Mouse (Mus musculus) midbrain, embryonic 15.5 days (tissue): Measurements from ENCODE around the gene Fgr. TPM values are rescaled to one million over a fixed set of nuclear protein-coding genes. Genes with fewer than 3 reads are reported as not detected.

Experiments
- ATAC-seq: fragments of 200-750 bp; cut with Nextera tagmentation; replicated peaks from 2 replicates; pipeline ENCODE4 v1.8.0; 2017; ENCODE audit warnings: moderate TSS enrichment
- H3K27ac ChIP-seq: fragments of 300-500 bp; sonication (generic); 2 replicates; pipeline ENCODE4 v1.5.1; 2015; ENCODE audit warnings: mild to moderate bottlenecking, inconsistent platforms
- H3K27me3 ChIP-seq: fragments of 300-500 bp; sonication (generic); replicated peaks from 2 replicates; pipeline ENCODE4 v1.6.1; 2015; ENCODE audit warnings: inconsistent platforms
- H3K36me3 ChIP-seq: fragments of 300-500 bp; sonication (generic); replicated peaks from 2 replicates; pipeline ENCODE4 v1.6.1; 2015; ENCODE audit warnings: inconsistent platforms
- H3K4me1 ChIP-seq: fragments of 300-500 bp; sonication (generic); 2 replicates; pipeline ENCODE4 v1.6.1; 2015; ENCODE audit warnings: inconsistent platforms
- H3K4me2 ChIP-seq: fragments of 300-500 bp; sonication (generic); 2 replicates; pipeline ENCODE4 v1.6.1; 2015; ENCODE audit warnings: inconsistent platforms, mild to moderate bottlenecking, moderate library complexity
- H3K4me3 ChIP-seq: fragments of 300-500 bp; sonication (generic); 2 replicates; pipeline ENCODE4 v1.5.1; 2015; ENCODE audit warnings: mild to moderate bottlenecking, inconsistent platforms
- H3K9ac ChIP-seq: fragments of 300-500 bp; sonication (generic); 2 replicates; pipeline ENCODE4 v1.6.1; 2015; ENCODE audit warnings: mild to moderate bottlenecking, inconsistent platforms
- H3K9me3 ChIP-seq: fragments of 300-500 bp; sonication (generic); 2 replicates; pipeline ENCODE4 v1.6.1; 2016; ENCODE audit warnings: inconsistent platforms
- WGBS: fragments of 180-500 bp; shearing (Covaris S2); methylation state at CpG from one replicate; pipeline ENCODE4 v1.1.7; 2015; ENCODE audit warnings: mixed read lengths; 5-methylcytosine and 5-hydroxymethylcytosine counted together
- polyA plus RNA-seq: library from polyadenylated mRNA; unstranded; fragments of >200 nt; fragmentation: Nextera tagmentation; extraction: Ambion mirVana; gene quantifications from 2 replicates; pipeline ENCODE4 v1.2.1, GENCODE M21; 2015

The Fgr gene
- polyA plus RNA-seq, 1 experiment from 2014 or later: 0.06 TPM

DNA sequence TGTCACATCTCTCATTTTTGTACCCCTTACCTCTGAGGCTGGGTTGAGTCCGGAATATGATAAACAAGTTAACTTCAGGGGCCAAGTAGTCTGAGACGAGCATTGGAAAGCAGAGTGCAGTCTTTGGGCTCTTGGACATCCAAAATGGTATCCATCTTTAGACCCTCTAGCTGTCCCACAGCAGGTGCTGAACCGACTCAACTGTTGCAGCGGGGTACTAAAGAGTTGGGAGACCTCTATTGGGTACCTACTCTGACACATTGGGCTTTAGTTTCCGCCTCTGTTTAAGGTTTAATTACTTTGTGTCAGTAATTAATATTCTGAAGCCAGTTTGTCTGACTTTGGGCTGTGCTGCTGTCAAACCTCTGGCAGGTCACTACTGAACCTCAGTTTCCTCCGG is 63.9 kb downstream of the Fgr start:
- Histone ChIP-seq H3K9me3 (no peaks in the 10 kb centered on the region), H3K4me3 (peak overlapping the region; percentile 46; the same call in 1 of the 2 replicates), H3K4me2 (peak overlapping the region; percentile 92), H3K4me1 (peaks cover 60% of the 10 kb centered on the region), H3K9ac (no peak overlapping the region), H3K27me3 (no peaks in the 10 kb centered on the region), H3K27ac (no peak overlapping the region), H3K36me3 (no peaks in the 10 kb centered on the region)
- WGBS: 30% methylated on average over 6 of the region's 6 CpGs
- no peak for ATAC-seq

GRCm38 (mm10) chr4:133038521-133039115 is 64.7 kb downstream of the Fgr start:
- H3K4me2 ChIP-seq: peak overlapping the region; percentile 92
- peak; percentile 21; the same call in 1 of the 2 replicates for ATAC-seq
- H3K4me1 ChIP-seq: peaks cover 68% of the 10 kb centered on the region
- H3K9ac ChIP-seq: peak overlapping the region; percentile 48
- peak overlapping the region; percentile 60 for H3K27ac ChIP-seq
- H3K9me3 ChIP-seq: no peaks in the 10 kb centered on the region
- H3K36me3 ChIP-seq: no peaks in the 10 kb centered on the region
- peak overlapping the region; percentile 46 for H3K4me3 ChIP-seq
- WGBS: under 1% methylated on average over 69 of the region's 76 CpGs
- no peaks in the 10 kb centered on the region for H3K27me3 ChIP-seq

DNA sequence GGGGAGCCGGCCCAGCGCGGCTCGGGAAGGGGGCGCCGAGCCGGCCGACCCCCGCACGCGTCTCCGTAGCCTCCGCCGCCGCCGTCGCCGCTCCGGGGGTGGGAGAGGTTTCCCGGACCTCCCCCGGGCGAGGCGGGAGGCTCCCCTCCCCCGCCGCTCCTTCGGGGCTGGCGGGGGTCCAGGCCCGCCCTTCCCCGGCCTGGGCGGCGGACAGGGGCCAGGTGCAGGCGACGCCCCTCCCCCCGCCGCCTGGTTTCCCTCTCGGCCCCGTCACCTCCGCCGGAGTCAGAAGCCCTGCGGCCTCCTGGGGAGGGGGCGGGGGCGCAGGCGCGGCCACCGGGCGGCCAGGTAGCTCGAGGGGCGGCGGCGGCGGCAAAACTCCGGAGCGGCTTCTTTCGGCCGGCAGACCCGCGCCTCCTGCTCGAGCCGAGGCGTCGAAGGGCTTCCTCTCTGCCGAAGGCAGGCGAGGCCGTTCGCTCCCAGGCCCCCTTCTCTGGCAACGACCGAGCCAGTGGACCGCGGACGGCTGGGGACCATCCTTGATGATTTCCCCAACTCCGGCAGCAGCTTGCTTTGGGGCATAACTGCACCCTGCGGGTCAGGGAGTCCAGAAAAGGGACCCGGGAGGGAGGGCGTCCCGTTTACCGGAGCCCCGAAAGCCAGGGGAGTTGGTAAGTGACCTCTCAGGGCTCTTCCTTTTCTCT is 65.4 kb downstream of the Fgr start:
- WGBS: under 1% methylated on average over 77 of the region's 77 CpGs
- no peak for ATAC-seq
- Histone ChIP-seq H3K27ac (peak overlapping the region; percentile 60), H3K27me3 (no peaks in the 10 kb centered on the region), H3K36me3 (no peaks in the 10 kb centered on the region), H3K9me3 (no peaks in the 10 kb centered on the region), H3K4me2 (peak overlapping the region; percentile 92), H3K4me3 (peak overlapping the region; percentile 46), H3K4me1 (peaks cover 75% of the 10 kb centered on the region), H3K9ac (peak overlapping the region; percentile 48)

DNA sequence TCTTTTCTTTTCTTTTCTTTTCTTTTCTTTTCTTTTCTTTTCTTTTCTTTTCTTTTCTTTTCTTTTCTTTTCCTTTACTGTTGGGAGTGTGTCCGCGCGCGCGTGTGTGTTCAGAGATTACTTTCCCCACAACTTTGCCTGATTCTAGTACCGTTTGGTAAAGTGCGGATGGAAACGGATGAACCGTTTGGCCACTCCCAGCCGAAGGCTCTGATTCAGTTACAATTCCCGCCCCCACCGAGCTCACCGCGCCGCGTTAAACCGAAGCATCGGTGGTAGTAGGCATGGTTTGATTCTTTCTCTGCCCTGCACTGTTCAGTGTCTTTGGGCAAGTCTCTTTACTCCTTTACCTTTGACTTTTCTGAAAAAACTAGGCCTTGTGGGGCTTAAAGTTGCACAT is 65.9 kb downstream of the Fgr start:
- WGBS: 11% methylated on average over 18 of the region's 18 CpGs
- Histone ChIP-seq H3K9me3 (no peaks in the 10 kb centered on the region), H3K36me3 (no peaks in the 10 kb centered on the region), H3K4me3 (peak overlapping the region; percentile 46; the same call in 1 of the 2 replicates), H3K27ac (no peak overlapping the region), H3K4me1 (peaks cover 80% of the 10 kb centered on the region), H3K27me3 (no peaks in the 10 kb centered on the region), H3K4me2 (peak overlapping the region; percentile 92), H3K9ac (no peak overlapping the region)
- no peak for ATAC-seq

DNA sequence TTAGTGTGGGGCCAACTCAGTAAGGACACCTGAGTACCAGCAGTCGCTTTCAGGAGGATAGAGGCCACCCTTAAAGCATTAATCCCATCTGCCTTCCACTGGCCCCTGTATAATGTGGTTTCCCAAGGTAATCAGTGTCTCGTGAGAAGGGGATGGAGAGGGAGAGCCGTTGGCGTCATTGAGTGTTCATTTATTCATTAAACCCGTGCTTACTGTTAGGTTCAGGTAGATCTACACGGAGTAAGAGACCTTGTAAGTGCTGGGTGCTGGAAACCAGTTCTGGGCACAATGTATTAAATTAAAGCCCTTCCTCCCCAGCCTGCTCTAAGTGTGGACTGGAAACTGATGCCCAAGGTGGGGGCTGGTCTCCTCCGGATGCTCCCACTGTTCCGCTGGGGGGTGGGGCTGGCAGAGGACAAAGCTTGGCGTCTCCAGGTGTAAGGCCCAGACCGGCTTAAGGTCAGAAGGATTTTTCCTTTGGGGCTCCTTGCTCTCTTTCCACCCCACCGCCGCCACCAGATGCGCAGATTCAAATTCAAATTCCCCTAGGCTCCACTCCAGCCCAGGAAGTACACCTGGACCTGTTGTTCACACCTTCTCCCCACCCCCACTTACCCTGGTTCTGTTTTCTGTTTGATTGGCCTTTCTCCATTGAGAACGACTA is 66.5 kb downstream of the Fgr start:
- ATAC-seq: no peak
- 43% methylated on average over 14 of the region's 14 CpGs for WGBS
- Histone ChIP-seq H3K27ac (no peak overlapping the region), H3K27me3 (no peaks in the 10 kb centered on the region), H3K9me3 (no peaks in the 10 kb centered on the region), H3K4me3 (no peak overlapping the region), H3K36me3 (no peaks in the 10 kb centered on the region), H3K4me2 (peak overlapping the region; percentile 92), H3K4me1 (peaks cover 86% of the 10 kb centered on the region), H3K9ac (no peak overlapping the region)

DNA sequence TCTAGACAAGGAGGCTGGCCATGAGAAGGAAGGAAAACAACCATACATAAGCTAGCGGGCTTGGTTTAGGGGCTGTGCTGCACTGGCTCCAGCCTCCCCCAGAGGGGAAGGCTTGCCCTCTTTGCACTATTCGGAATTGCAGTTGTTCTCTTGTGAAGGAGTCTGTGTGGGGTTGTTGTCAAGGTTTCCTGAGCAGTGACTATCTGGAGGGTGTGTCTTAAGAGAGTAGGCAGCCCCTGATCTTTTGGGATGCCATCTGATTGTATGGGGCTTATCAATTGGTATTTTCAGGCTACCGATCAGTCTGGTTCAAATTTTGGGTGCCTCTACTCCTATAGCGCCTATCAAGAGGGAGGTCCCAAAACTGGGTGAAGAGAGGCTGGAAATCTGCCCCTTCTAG is 68.3 kb downstream of the Fgr start:
- H3K27me3 ChIP-seq: no peaks in the 10 kb centered on the region
- no peak overlapping the region for H3K4me3 ChIP-seq
- no peaks in the 10 kb centered on the region for H3K9me3 ChIP-seq
- H3K27ac ChIP-seq: peak overlapping the region; percentile 88
- WGBS: 24% methylated on average over 4 of the region's 4 CpGs
- 0 out of 2 replicates have a peak, but pooled peaks have one; percentile 10 for ATAC-seq
- H3K9ac ChIP-seq: no peak overlapping the region
- H3K4me2 ChIP-seq: peak overlapping the region; percentile 50
- H3K36me3 ChIP-seq: no peaks in the 10 kb centered on the region
- peaks cover 97% of the 10 kb centered on the region for H3K4me1 ChIP-seq

GRCm38 (mm10) chr4:133042651-133043635 is 69.0 kb downstream of the Fgr start:
- H3K4me1 ChIP-seq: peaks cover 99% of the 10 kb centered on the region
- no peaks in the 10 kb centered on the region for H3K27me3 ChIP-seq
- no peaks in the 10 kb centered on the region for H3K9me3 ChIP-seq
- H3K36me3 ChIP-seq: no peaks in the 10 kb centered on the region
- peak overlapping the region; percentile 14 for H3K4me3 ChIP-seq
- ATAC-seq: peak; percentile 76
- 2% methylated on average over 28 of the region's 28 CpGs for WGBS
- peak overlapping the region; percentile 88 for H3K27ac ChIP-seq
- H3K4me2 ChIP-seq: peak overlapping the region; percentile 50
- peak overlapping the region; percentile 28; the same call in 1 of the 2 replicates for H3K9ac ChIP-seq

GRCm38 (mm10) chr4:133043798-133044646 is 70.1 kb downstream of the Fgr start:
- 45% methylated on average over 6 of the region's 6 CpGs for WGBS
- Histone ChIP-seq H3K36me3 (no peaks in the 10 kb centered on the region), H3K9me3 (no peaks in the 10 kb centered on the region), H3K27ac (peak overlapping the region; percentile 88), H3K9ac (no peak overlapping the region), H3K4me1 (peaks cover 99% of the 10 kb centered on the region), H3K27me3 (no peaks in the 10 kb centered on the region), H3K4me3 (no peak overlapping the region), H3K4me2 (peak overlapping the region; percentile 50)
- no peak for ATAC-seq

DNA sequence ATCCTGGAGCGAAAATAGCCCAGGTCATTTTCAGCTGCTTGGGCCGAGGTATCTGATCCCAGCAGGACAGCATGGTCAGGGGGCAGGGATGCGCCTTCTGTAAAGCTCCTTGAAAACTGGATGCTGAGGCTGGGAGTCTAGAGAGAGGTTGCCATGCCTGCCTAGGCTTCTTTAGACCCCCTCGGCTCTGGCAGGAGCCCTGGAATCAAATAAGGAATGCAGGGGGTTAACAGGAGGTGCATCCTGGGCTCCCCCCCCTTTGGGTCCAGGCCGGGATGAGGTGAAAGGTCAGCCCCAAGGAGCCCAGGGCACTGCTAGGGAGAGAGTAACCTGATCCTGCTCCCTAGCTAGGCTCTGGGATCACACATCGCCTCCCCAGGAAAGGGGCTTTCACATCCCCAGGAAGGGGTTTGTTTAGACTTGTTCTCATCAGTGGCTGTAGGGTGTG is 70.8 kb downstream of the Fgr start:
- 35% methylated on average over 6 of the region's 6 CpGs for WGBS
- Histone ChIP-seq H3K4me2 (no peak overlapping the region), H3K9me3 (no peaks in the 10 kb centered on the region), H3K27ac (peak overlapping the region; percentile 88; the same call in 1 of the 2 replicates), H3K9ac (no peak overlapping the region), H3K4me3 (no peak overlapping the region), H3K4me1 (peaks cover 99% of the 10 kb centered on the region), H3K27me3 (no peaks in the 10 kb centered on the region), H3K36me3 (no peaks in the 10 kb centered on the region)
- ATAC-seq: no peak

- no peak overlapping the region for H3K4me2 ChIP-seq
- H3K4me3 ChIP-seq: no peak overlapping the region
- peaks cover 100% of the 10 kb centered on the region for H3K4me1 ChIP-seq
- no peaks in the 10 kb centered on the region for H3K36me3 ChIP-seq
- ATAC-seq: no peak
- H3K9ac ChIP-seq: 0 out of 2 replicates have a peak overlapping the region, but pooled peaks have one; percentile 1
- no peaks in the 10 kb centered on the region for H3K27me3 ChIP-seq
- 37% methylated on average over 11 of the region's 11 CpGs for WGBS
- no peaks in the 10 kb centered on the region for H3K9me3 ChIP-seq
- H3K27ac ChIP-seq: peak overlapping the region; percentile 85
Measured at GRCm38 (mm10) chr4:133045771-133046474, 72.0 kb downstream of the Fgr start.
